Mouse (Mus musculus) mouse embryonic stem cell (cell line): ENCODE data around the gene Riox2.
"Not testable (repeated sequence)": the region's sequence is repeated elsewhere in the genome, so short reads cannot be mapped to it uniquely, and the experiment has no call there.

Experiments
- in situ Hi-C, 2 experiments: fragments of 300-500 bp; cut with MboI; formaldehyde crosslinking; loops; 1 replicate in 1 of 2; 3 replicates in 1 of 2; pipeline ENCODE4 v1.14.3; 2019 to 2020; ENCODE audit warnings: low sequenced_read_pairs in 2 of 2, low pct_unique_long_range_greater_than_20kb in 1 of 2, mixed read lengths in 1 of 2; ENCODE audit not compliant: unreplicated experiment in 1 of 2

The Riox2 gene

GRCm38 (mm10) chr16:59471637-59472278 is at the start of gene Riox2:
Gene Riox2 (plus strand): TSS chr16:59471775.
- in situ Hi-C loops = no loop called here

- in situ Hi-C loops = no loop called here
These were observed 43.6 kb upstream of the Riox2 start for GRCm38 (mm10) chr16:59427960-59428359.

GRCm38 (mm10) chr16:59433181-59433580 is 38.4 kb upstream of the Riox2 start:
- in situ Hi-C loops = no loop called here

GRCm38 (mm10) chr16:59444880-59445559 is 26.6 kb upstream of the Riox2 start:
- in situ Hi-C loops = no loop called here

GRCm38 (mm10) chr16:59448181-59448580 is 23.4 kb upstream of the Riox2 start:
- in situ Hi-C loops = no loop called here

GRCm38 (mm10) chr16:59449092-59449491 is 22.5 kb upstream of the Riox2 start:
- in situ Hi-C loops = no loop called here

DNA sequence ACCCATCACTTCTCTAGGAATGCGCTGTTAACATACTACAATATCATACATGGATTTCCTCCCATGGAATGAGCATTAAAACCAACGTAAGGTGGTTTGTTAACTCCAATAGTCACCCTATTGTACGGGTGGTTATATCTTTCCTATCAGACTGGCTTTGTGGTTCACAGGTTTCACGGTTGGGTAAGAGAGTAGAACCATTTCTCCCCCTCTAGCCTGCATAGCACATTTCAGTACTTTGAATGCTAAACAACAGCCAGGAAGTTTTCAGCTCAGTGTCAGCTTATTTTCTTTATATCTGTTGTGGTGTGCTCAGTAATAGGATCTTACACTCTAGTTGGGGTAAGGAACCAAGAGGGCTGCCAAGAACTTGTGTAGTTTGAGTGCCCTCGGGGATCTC is 19.8 kb upstream of the Riox2 start:
- in situ Hi-C loops = no loop called here

DNA sequence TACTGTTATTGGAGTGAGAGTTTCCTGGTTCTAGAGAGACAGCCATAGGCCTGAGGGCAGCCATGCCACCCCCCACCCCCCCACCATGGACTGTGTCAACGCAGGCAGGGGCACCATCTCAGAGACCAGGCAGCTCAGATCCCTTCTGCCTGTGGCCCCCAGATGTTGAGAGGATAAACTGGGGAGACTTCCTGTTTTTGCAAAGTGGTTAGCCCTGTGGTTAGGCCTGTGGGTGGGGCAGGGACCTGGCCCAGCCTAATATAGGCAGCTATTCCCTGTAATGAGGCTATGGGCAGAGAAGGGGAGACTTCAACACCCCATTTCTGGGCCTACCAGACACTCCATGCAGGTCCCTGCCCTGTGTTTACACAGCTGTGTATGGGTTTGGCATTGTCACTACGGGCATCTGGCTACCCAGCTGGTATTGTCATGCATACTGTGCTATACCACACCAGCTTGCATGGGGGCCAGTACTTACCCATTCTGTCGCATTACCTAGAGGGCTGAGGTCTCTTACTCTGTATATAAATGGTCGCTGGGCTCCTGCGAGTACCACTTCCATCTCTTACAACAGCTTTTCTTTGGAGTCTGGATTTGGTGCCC is 12.2 kb upstream of the Riox2 start:
- in situ Hi-C loops = not testable (repeated sequence)

DNA sequence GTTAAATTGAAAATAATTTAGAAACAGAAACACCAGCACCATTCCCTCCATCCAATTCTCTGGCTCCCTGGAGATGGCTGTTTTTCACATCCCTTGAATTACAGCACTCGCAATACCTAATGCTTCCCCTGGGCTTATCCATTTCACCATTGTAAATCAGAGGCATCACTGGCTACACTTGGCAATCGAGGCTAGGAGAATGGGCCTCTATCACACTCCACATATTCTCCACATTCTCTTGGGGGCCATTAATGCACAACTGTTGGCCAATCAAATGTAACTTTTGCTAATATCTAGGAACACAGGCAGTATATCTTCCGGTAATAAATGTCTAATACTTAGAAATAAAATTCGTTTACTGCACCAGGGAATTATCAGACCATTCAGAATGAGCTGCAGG is 8.0 kb upstream of the Riox2 start:
- in situ Hi-C loops = no loop called here

- in situ Hi-C loops = no loop called here
These were observed 7.6 kb upstream of the Riox2 start for GRCm38 (mm10) chr16:59463973-59464372.

DNA sequence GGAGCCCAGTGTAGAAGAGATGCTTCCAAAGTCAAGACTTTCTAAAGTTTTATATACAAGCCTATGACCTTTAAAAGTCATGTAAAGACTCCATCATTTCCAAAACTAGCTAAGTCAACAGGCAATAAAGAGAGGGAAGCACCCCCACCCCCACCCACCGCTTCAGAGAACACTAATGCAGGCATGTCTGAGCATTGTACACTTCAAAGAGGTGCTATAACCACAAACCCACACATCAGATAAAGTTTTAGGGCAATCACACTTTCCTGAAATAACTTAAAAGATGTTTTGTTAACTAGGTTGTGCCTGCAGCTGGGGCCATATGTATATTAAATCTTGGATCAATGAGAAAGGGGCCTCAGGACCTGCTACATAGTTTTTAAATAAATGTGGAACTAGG is 1.7 kb upstream of the Riox2 start:
- in situ Hi-C loops = no loop called here

DNA sequence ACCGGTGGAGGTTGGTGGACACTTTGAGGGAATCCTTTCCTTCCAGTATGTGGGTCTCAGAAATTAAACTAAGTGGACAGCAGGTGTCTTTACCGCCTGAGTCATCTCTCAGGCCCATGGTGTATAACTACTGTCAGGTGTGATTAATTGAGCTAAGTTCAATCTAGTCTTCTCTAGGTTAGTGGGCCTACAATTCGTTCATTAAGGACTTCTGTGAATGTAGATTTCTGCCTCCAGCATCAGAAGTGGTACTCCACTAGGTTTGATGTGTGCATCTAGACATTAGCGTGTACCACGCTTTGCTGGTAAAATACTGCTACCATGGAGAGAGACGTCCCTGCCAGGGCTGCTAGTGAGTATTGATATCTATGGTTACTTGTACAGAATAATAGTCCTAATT is 971 bp downstream of the Riox2 start:
- in situ Hi-C loops = no loop called here

- in situ Hi-C loops = loop anchor here (5.0 kb wide), 1 partner anchor 128 kb away; the partner anchor contains the start of gene Crybg3 (in 2 of the 2)
These were observed 3.2 kb downstream of the Riox2 start for GRCm38 (mm10) chr16:59474788-59475187.

GRCm38 (mm10) chr16:59477955-59478354 is 6.4 kb downstream of the Riox2 start:
- in situ Hi-C loops = loop anchor here (5.0 kb wide), 1 partner anchor 124 kb away; the partner anchor contains the start of gene Crybg3 (in 2 of the 2)

GRCm38 (mm10) chr16:59487239-59487638 is 15.7 kb downstream of the Riox2 start:
- in situ Hi-C loops = no loop called here

DNA sequence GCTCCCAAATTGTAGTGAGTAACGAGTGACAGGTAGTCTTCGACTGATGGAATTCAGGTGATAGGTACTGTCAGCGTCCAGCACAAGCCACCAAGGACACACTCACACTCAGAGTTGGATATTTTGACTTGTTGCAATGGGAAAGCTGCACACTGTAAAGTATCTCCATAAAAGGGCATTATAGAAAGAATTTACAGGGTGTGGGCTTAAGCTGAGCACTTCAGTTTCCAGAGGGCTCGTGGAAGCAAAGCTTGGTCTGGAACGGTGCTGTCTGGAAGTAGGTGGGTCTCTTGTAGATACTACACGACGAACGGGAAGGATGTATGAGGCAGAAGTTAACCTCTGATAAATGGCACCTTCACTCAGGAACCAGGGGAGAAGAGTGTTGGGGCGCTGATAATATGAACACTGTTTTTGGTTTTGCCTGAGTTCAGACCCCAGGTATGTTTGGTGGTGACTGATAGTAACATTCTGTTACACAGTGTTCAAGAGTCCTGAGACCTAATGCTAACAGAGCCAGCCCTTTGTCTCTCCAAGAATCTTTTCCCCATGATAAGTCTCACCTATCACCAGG is 16.5 kb downstream of the Riox2 start:
- in situ Hi-C loops = no loop called here

DNA sequence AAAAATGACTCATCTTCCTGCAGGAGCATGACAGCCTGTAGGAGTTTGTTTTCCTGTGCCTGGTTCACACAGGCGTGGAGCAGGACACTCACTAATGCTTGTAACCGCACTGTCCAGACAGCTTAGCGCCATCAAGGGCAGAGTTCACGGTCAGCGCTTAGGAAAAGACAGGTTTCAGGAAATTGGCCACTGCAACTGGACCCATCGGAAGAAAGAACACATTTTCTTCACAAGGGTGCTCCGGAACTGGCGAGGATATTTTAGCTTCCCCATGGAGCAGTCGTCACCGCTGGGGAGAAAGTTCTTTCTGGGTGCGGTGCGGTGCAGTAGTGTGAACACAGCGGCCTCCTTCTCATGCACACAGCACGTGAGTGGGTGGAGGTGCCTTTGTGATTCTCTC is 21.6 kb downstream of the Riox2 start:
- in situ Hi-C loops = no loop called here

DNA sequence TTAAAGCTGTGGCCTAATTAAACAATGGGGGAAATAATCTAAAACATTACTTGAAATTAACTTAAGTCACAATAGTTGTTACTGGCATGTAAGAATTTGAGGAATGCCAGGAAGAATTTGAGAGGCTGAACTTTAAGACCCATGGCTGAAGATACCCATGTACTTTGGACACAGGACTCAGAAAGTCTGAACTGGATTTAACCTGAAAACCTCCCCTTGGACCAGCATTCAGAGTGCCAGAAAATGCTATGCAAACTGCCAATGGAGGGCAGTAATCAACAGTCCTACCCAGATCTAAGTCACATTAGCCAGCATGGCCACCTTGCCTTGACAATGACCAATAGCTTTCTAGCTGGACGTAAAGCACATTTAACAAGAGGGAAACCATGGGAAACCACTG is 26.4 kb downstream of the Riox2 start:
- in situ Hi-C loops = no loop called here

DNA sequence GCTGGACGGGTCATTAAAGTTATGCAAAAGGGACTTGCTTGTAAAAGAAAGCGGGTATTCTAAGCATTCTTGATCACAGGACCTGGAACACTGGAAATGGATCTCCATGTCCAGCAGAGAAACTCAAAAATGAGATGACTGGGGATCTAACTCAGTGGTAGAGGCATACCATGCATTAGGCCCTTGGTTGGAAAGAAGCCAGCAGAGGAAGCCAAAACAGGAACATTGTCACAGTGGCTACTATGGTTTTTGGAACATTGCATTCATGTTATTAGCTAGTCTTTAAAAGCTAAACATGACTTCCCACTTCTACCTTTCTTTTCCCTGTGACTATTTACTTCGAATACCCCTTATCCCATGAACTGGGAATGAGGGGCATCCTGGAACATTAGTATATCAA is 27.6 kb downstream of the Riox2 start:
- in situ Hi-C loops = no loop called here
